8 mouse cellular contexts compared by ENCODE assay signal in genomic region chr8:120322956-120323448, GRCm38 (mm10).
DNase-seq lines count a peak whose midpoint lies in the region; ATAC-seq lines count a peak whose summit lies in the region.

No protein-coding gene starts in this region.

- H3K4me1 ChIP-seq in heart, embryonic 14.5 days (ENCODE audit: control insufficient read depth in 2 of 2, insufficient read depth in 2 of 2, low read length in 2 of 2), result peaks cover 15 to 21% of the 10 kb centered on the region in 2 experiments
- H3K4me1 ChIP-seq in lung, embryonic 16.5 days (replicated peaks; ENCODE audit: control insufficient read depth, insufficient read depth, low read length), result peaks cover 37% of the 10 kb centered on the region

- peak overlapping the region in 1 of 2 experiments; percentile 55; a peak in 1 of 4 replicates for H3K27ac ChIP-seq in heart, embryonic 14.5 days (replicated peaks in 1 of 2; ENCODE audit: control insufficient read depth in 1 of 2, insufficient read depth in 1 of 2, low read depth in 2 of 2, low read length in 2 of 2)
- peak overlapping the region; percentile 82 for H3K27ac ChIP-seq in lung, embryonic 16.5 days (ENCODE audit: low read length)

- peak overlapping the region; percentile 7 for H3K9ac ChIP-seq in heart, embryonic 14.5 days (ENCODE audit: low read length)
- peak overlapping the region; percentile 45; the same call in 1 of the 2 replicates for H3K9ac ChIP-seq in lung, embryonic 16.5 days (ENCODE audit: low read length)

- peak; percentile 97 for DNase-seq in heart, adult 11 months
- no peak for DNase-seq in heart, postnatal 25 days (ENCODE audit: low spot score)
- DNase-seq in embryo, embryonic 11.5 days (ENCODE audit: low read depth, low spot score), result peak; percentile 69
- DNase-seq in kidney, postnatal 10 days, result peak; percentile 81
- no peak for DNase-seq in thymus, postnatal 25 days

- H3K4me3 ChIP-seq in heart, embryonic 14.5 days (ENCODE audit: control insufficient read depth in 1 of 2, insufficient read depth in 1 of 2, low read depth in 1 of 2, low read length in 2 of 2), result no peak overlapping the region
- H3K4me3 ChIP-seq in lung, embryonic 16.5 days (ENCODE audit: low read length), result no peak overlapping the region

- intact Hi-C loops in heart, postnatal 25 days (cut with DNase I), result no loop called here

- H3K9me3 ChIP-seq in heart, embryonic 14.5 days (ENCODE audit: control insufficient read depth, low read length), result no peaks in the 10 kb centered on the region
- H3K9me3 ChIP-seq in lung, embryonic 16.5 days (ENCODE audit: control insufficient read depth, low read length), result no peaks in the 10 kb centered on the region

- 6% methylated on average over 20 of the region's 20 CpGs for WGBS in heart, embryonic 14.5 days
- 9% methylated on average over 20 of the region's 20 CpGs for WGBS in lung, embryonic 16.5 days

- ATAC-seq in heart, embryonic 14.5 days (ENCODE audit: insufficient number of reproducible peaks, insufficient read depth, low FRiP score, low read depth), result peak; percentile 28; the same call in 1 of the 2 replicates
- peak; percentile 86 for ATAC-seq in lung, embryonic 16.5 days (ENCODE audit: low read depth)
- ATAC-seq in neutrophil, adult 5-6 weeks (ENCODE audit: extremely low read depth, insufficient number of reproducible peaks, low FRiP score, poor library complexity, severe bottlenecking), result peak; percentile 25

- peak overlapping the region; percentile 20; the same call in 1 of the 2 replicates for H3K4me2 ChIP-seq in heart, embryonic 14.5 days (ENCODE audit: low read length)
- H3K4me2 ChIP-seq in lung, embryonic 16.5 days (ENCODE audit: low read depth, low read length), result peak overlapping the region; percentile 24; the same call in 1 of the 2 replicates

- H3K27me3 ChIP-seq in heart, embryonic 14.5 days (ENCODE audit: control insufficient read depth, insufficient read depth, low read length), result no peaks in the 10 kb centered on the region
- no peaks in the 10 kb centered on the region for H3K27me3 ChIP-seq in lung, embryonic 16.5 days (ENCODE audit: control insufficient read depth, insufficient read depth, low read depth, low read length)

- no peaks in the 10 kb centered on the region for H3K36me3 ChIP-seq in heart, embryonic 14.5 days (ENCODE audit: control insufficient read depth, insufficient read depth, low read length)
- H3K36me3 ChIP-seq in lung, embryonic 16.5 days (ENCODE audit: control insufficient read depth, insufficient read depth, low read length), result no peaks in the 10 kb centered on the region

Comparison
In these comparisons a context has a peak if more than half of its experiments do, and no peak if none do; other contexts are left out.
1. DNase-seq: peak in heart, adult 11 months (single experiment), embryo, embryonic 11.5 days (single experiment) and kidney, postnatal 10 days (single experiment); none in heart, postnatal 25 days (single experiment) and thymus, postnatal 25 days (single experiment).
2. ATAC-seq: peak in every context shown above with its lines; median percentile 86 in lung, embryonic 16.5 days; 28 in heart, embryonic 14.5 days; 25 in neutrophil, adult 5-6 weeks.